Mouse (Mus musculus) megakaryocyte, embryonic 14.5 days (primary cell): ENCODE measurements around the gene Cgref1.

Experiments used
- FLI1 ChIP-seq: IDR thresholded peaks from 2 replicates; pipeline ENCODE4 v1.6.1; 2012; ENCODE audit warnings: low read length, inconsistent platforms, mixed read lengths
- GATA1 ChIP-seq: IDR thresholded peaks from 3 replicates; pipeline ENCODE4 v1.6.1; 2012; ENCODE audit warnings: mixed read lengths, low read length, inconsistent platforms, borderline replicate concordance

DNA sequence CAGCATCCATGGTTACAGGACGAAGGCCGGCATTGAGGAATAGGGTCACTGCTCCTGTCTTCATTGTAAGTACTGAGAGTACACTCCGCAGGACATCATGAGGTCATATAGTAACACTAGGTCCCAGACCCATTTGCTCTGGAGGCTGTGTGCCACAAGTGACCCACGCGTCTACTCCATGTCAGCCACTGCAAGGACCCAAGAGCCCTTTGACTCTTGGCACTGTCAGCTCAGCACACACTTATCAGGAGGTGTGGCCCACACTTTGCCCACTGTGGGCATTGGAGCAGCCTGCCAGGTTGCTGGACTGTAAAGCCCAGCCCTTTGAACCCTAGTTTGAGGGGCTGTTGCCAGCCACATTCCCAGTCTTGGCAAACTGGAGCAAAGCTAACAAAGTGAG, 20.2 kb downstream of the Cgref1 start:
- TF ChIP-seq GATA1 (no peak), FLI1 (no peak)
